Mouse (Mus musculus) intestine, embryonic 14.5 days (tissue): ENCODE measurements around the gene Zcchc7. TPM values are rescaled to one million over a fixed set of nuclear protein-coding genes. Genes with fewer than 3 reads are reported as not detected.

Source experiments
- ATAC-seq: fragments of 200-750 bp; cut with Nextera tagmentation; replicated peaks from 2 replicates; pipeline ENCODE4 v1.8.0; 2017; ENCODE audit warnings: low read depth, moderate number of reproducible peaks, moderate TSS enrichment, moderate library complexity; ENCODE audit not compliant: low FRiP score, low TSS enrichment
- DNase-seq: peaks from one replicate; pipeline ENCODE4 v3.0.0-alpha.2; 2018; ENCODE audit warnings: low spot score
- H3K27ac ChIP-seq: fragments of 300-500 bp; sonication (generic); 2 replicates; pipeline ENCODE4 v1.5.1; 2014; ENCODE audit warnings: low read depth, mild to moderate bottlenecking, control low read depth
- H3K27me3 ChIP-seq: fragments of 300-500 bp; sonication (generic); replicated peaks from 2 replicates; pipeline ENCODE4 v1.6.1; 2014; ENCODE audit warnings: low read length, control low read depth; ENCODE audit not compliant: control insufficient read depth, insufficient read depth
- H3K36me3 ChIP-seq: fragments of 300-500 bp; sonication (generic); 2 replicates; pipeline ENCODE4 v1.6.1; 2014; ENCODE audit warnings: low read length, control low read depth; ENCODE audit not compliant: control insufficient read depth, insufficient read depth
- H3K4me1 ChIP-seq: fragments of 300-500 bp; sonication (generic); replicated peaks from 2 replicates; pipeline ENCODE4 v1.6.1; 2014; ENCODE audit warnings: low read length, control low read depth, mixed read lengths; ENCODE audit not compliant: control insufficient read depth, insufficient read depth
- H3K4me2 ChIP-seq: fragments of 300-500 bp; sonication (generic); 2 replicates; pipeline ENCODE4 v1.6.1; 2014; ENCODE audit warnings: low read length
- H3K4me3 ChIP-seq: fragments of 300-500 bp; sonication (generic); 2 replicates; pipeline ENCODE4 v1.5.1; 2014; ENCODE audit warnings: low read depth, low read length, control low read depth, mixed read lengths
- H3K9ac ChIP-seq: fragments of 300-500 bp; sonication (generic); 2 replicates; pipeline ENCODE4 v1.6.1; 2014; ENCODE audit warnings: mild to moderate bottlenecking, low read length
- H3K9me3 ChIP-seq: fragments of 300-500 bp; sonication (generic); 2 replicates; pipeline ENCODE4 v1.6.1; 2016; ENCODE audit warnings: low read length, control low read depth; ENCODE audit not compliant: control insufficient read depth
- WGBS: fragments of 180-500 bp; shearing (Covaris S2); extraction: QIAGEN DNeasy Blood & Tissue Kit; methylation state at CpG from one replicate; pipeline ENCODE4 v1.1.7; 2014; 5-methylcytosine and 5-hydroxymethylcytosine counted together
- polyA plus RNA-seq: library from polyadenylated mRNA; unstranded; fragments of >200 nt; fragmentation: Nextera tagmentation; extraction: Ambion mirVana; gene quantifications from 2 replicates; pipeline ENCODE4 v1.2.1, GENCODE M21; 2014

The Zcchc7 gene
- 44.7 and 45.6 TPM in 2 replicates for polyA plus RNA-seq

DNA sequence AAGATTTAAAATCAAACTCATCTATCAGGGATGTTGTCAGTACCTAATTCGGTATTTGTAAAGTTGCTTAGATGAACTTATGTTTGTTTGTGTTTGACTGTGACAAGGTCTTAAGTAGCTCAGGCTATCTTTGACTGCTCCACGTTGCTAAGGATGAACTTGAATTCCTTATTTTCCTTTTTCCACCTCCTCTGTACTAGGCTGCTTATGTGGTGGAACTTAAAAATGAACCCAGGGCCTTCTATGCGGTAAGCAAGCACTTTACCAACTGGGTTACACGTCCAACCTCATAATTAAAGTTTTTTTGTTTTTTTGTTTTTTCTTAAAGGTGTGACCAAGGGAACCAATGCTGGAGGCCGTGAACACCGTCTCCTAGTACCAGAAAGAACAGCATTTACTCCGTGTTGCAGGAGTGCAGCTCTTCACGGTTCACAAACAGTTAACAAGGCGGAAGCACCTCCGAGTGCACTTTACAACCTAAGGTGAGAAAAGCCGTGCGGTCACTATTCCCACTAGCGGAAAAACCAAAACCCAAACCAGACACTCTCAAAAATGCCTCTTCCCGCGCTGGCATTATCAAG, at the start of gene Zcchc7:
Gene Zcchc7, plus strand, starts transcription at position 325 of the 581 bp plus-strand sequence.
- H3K9ac ChIP-seq: peak within 1 kb of the TSS; percentile 93
- peak within 1 kb of the TSS; percentile 85 for H3K4me2 ChIP-seq
- peak; percentile 89 for DNase-seq
- H3K27ac ChIP-seq: peak within 1 kb of the TSS; percentile 95
- no peaks in the 10 kb centered on the region for H3K9me3 ChIP-seq
- ATAC-seq: peak; percentile 58
- H3K4me1 ChIP-seq: peaks cover 5% of the 10 kb centered on the region; the same call in 1 of the 2 replicates
- peak within 1 kb of the TSS; percentile 92 for H3K4me3 ChIP-seq
- H3K27me3 ChIP-seq: no peaks in the 10 kb centered on the region
- 4% methylated on average over 15 of the region's 15 CpGs for WGBS
- H3K36me3 ChIP-seq: no peaks in the 10 kb centered on the region

DNA sequence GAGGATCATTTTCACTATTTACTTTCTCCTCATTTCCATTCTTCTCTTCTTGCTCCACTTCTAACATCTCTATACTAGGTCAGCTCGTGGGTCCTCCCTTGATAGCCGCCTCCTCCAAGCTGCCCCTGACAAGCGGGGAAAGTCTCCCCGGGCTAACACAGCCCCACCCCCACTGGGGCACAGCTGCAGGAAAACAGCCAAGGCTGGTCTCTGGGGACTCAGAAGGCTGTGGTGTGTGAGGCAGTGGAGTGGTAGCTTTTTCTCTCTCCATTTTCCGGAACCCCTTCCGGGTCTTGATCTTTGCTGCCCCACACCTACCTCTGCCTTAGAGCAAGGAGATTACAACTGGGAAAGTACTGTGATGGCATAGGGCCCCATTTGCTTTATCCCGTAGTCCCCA, 49.7 kb upstream of the Zcchc7 start:
- Histone ChIP-seq H3K27ac (no peak overlapping the region), H3K27me3 (peaks cover 99% of the 10 kb centered on the region), H3K4me1 (peaks cover 13% of the 10 kb centered on the region; the same call in 1 of the 2 replicates), H3K4me2 (no peak overlapping the region), H3K36me3 (no peaks in the 10 kb centered on the region), H3K9ac (no peak overlapping the region), H3K4me3 (no peak overlapping the region), H3K9me3 (no peaks in the 10 kb centered on the region)
- ATAC-seq (no peak), DNase-seq (no peak)
- 6% methylated on average over 7 of the region's 7 CpGs for WGBS

DNA sequence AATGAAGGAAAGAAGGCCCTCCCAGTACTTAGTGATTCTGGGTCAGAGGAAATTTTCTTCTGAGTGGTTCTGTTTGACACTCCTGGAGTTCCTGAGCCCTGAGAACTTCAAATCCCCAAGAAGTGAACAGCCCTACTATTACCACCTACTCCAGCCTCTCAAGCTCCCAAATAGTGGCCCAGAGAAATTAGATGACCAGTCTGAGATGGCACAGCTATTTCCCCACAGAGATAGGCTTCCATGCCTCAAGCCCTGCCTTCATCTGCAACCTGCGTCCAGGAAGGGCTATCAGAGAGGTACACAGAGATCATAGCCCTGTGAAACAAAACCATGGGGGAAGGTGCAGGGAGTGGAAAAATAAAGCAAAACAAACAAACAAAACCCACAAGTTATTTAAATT, 48.8 kb upstream of the Zcchc7 start:
- no peak overlapping the region for H3K27ac ChIP-seq
- WGBS: 21% methylated on average over 1 of the region's 1 CpGs
- ATAC-seq: no peak
- H3K4me1 ChIP-seq: peaks cover 14% of the 10 kb centered on the region; the same call in 1 of the 2 replicates
- H3K9me3 ChIP-seq: no peaks in the 10 kb centered on the region
- no peak for DNase-seq
- H3K27me3 ChIP-seq: peaks cover 99% of the 10 kb centered on the region
- no peak overlapping the region for H3K9ac ChIP-seq
- H3K36me3 ChIP-seq: no peaks in the 10 kb centered on the region
- H3K4me3 ChIP-seq: no peak overlapping the region
- H3K4me2 ChIP-seq: no peak overlapping the region

DNA sequence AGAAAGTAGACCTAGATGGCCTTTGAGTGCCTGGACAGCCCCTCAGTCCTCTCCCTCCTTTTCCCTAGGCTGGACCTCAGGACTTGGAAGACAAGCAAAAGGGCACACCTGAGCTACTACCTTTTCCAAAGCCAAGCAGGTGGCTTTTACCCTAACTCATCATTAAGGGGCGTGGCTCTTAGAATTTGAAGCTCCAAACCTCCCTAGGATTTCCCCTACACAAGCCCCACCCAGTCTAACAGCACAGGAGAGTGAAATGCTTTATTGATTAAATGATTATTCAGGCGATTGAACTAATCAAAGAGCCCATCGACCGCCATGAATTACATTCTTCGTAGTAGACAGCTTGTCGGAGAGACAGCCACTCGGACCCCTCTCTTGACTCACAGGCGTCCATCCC, 47.4 kb upstream of the Zcchc7 start:
- 40% methylated on average over 8 of the region's 8 CpGs for WGBS
- no peak overlapping the region for H3K27ac ChIP-seq
- peaks cover 99% of the 10 kb centered on the region for H3K27me3 ChIP-seq
- H3K4me3 ChIP-seq: no peak overlapping the region
- no peak overlapping the region for H3K4me2 ChIP-seq
- H3K36me3 ChIP-seq: no peaks in the 10 kb centered on the region
- H3K9me3 ChIP-seq: no peaks in the 10 kb centered on the region
- ATAC-seq (no peak), DNase-seq (no peak)
- no peak overlapping the region for H3K9ac ChIP-seq
- H3K4me1 ChIP-seq: peaks cover 13% of the 10 kb centered on the region; the same call in 1 of the 2 replicates

DNA sequence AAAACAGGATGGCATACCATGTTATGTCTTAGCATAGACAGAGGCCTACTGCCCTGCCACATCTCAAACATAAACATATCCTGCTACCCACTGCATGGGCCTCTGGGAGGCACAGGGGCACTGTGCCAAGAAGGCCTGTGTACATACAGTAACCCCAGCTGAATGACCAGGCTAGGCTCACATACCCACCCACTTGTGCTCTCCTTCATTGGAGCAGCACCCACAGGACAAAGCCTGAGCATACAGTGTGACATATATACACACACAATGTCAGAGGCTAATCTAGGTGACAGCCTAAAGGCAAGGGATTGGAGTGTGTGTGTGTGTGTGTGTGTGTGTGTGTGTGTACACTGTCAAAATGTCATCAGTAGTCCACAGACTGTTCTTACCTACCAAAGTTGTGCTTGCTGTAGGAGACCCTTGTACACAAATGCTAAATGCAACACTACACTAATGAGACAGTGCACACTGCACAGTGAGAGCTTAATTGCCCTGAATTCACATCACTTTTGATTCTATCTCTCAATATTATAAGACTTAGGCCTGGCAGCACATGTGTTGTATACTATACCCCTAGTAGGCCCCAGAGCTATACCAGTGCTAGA, 46.5 kb upstream of the Zcchc7 start:
- Histone ChIP-seq H3K9ac (no peak overlapping the region), H3K27ac (no peak overlapping the region), H3K27me3 (peaks cover 99% of the 10 kb centered on the region), H3K36me3 (no peaks in the 10 kb centered on the region), H3K4me2 (no peak overlapping the region), H3K4me3 (no peak overlapping the region), H3K4me1 (0 out of 2 replicates have a peak, but pooled peaks cover 6% of the 10 kb centered on the region), H3K9me3 (no peaks in the 10 kb centered on the region)
- DNase-seq (no peak), ATAC-seq (no peak)

DNA sequence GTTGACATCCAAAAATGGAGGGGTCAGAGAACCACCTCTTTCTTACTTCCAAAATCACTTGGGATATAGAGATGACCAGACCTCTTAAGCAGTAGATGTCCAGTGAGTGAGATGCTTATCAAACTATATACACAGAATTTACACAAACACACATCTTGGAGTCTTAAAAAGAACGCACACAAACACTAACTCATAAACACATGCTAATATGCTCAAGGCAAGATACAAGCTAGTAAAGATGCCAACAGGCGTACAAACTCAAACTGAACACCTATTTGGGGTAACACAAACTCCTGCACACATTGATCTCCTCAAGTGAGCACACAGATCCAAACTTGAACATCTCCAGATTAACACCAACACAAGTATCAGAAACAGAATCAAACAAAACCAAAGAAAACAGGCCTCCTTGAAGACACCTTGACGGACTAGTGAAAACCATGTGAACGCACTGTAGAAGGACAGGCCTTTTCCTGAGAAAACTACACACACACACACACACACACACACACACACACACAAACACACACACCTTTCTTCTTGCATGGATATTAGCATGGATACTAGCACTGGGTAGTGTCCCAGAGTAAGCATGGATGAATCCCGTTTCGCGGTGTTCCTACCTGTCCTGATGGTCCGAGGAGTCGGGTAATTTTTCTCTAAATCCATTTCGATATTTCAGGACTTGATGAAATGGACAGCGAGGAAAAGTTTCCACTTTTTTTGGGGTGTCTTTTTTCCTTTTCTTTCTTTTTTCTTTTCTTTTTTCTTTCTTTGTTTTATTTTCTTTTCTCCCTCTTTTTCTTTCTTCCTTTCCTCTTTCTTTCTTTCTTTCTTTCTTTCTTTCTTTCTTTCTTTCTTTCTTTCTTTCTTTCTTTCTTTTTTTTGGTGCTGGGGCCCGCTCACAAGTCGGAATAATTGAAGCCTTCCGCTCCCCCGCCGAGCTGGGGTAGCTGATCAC, 45.7 kb upstream of the Zcchc7 start, which contains the start of gene Pax5:
Gene Pax5, minus strand, starts transcription at position 748 of the 961 bp plus-strand sequence.
- H3K9ac ChIP-seq: no peak within 1 kb of the TSS
- H3K9me3 ChIP-seq: no peaks in the 10 kb centered on the region
- no peak within 1 kb of the TSS for H3K27ac ChIP-seq
- H3K4me3 ChIP-seq: no peak within 1 kb of the TSS
- 0 out of 2 replicates have a peak, but pooled peaks cover 6% of the 10 kb centered on the region for H3K4me1 ChIP-seq
- H3K27me3 ChIP-seq: peaks cover 100% of the 10 kb centered on the region
- H3K4me2 ChIP-seq: no peak within 1 kb of the TSS
- 25% methylated on average over 16 of the region's 16 CpGs for whole genome bisulfite sequencing
- no peak for DNase-seq
- H3K36me3 ChIP-seq: no peaks in the 10 kb centered on the region
- no peak for ATAC-seq

DNA sequence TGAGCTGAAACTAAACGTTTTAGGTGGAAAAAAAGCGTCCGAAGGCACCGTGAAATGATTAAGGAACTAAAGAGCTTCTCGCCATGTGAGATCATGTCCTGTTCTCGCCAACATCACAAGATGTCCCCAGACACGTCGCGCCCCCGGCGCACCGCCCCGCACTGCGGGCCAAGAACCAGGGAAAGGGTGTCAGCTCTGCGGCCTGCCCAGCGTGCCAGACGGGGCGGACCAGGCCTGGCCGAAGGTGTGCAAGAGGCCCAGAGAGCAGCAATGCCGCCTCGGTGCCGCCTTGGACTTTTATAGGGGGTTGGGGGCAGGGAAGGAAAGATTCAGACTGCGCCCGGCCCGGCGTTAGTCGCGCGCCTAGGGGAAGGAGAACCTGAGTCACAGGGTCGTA, 45.0 kb upstream of the Zcchc7 start:
- Histone ChIP-seq H3K9me3 (no peaks in the 10 kb centered on the region), H3K4me3 (no peak overlapping the region), H3K27me3 (peaks cover 100% of the 10 kb centered on the region), H3K4me1 (0 out of 2 replicates have a peak, but pooled peaks cover 6% of the 10 kb centered on the region), H3K36me3 (no peaks in the 10 kb centered on the region), H3K27ac (no peak overlapping the region), H3K4me2 (no peak overlapping the region), H3K9ac (no peak overlapping the region)
- ATAC-seq (no peak), DNase-seq (peak; percentile 63)
- under 1% methylated on average over 30 of the region's 30 CpGs for WGBS

DNA sequence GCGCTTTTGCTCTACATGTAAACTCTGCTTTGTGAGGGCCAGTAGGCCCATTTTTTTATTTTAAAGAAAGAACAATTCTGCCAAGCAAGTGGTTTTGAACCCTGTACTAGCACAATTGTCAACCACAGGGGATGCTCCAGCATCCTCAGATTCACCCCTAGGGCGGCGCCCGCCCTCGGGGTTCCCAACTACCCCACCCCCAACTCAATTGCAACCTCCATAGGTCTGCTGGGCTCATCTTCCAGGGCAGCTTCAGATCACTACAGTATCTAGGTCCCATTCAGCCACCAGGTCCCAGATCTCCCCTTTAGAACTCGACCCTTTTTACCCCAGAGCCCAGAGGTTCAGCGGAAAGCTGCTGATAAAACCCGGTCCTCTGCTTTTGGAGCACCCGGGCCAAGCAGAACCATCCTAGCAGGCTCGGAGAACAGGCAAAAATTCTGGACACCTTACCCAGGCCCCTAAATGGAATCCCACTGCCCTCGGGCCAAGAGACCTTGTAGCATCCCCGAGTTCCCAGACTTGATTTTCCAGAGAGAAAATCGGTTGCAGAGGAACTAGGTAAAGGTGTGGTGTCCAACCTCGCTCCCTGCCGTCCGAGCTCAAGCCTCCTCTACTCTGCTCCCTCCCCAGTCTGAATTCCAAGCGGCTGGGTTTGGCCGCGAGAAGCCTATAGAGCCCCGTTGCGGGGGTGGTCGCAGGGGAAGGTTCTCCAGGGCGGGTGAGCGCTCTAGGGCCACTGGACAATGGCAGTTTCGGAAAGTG, 44.4 kb upstream of the Zcchc7 start:
- peak; percentile 65 for DNase-seq
- no peak overlapping the region for H3K4me3 ChIP-seq
- 0 out of 2 replicates have a peak, but pooled peaks cover 6% of the 10 kb centered on the region for H3K4me1 ChIP-seq
- no peak overlapping the region for H3K4me2 ChIP-seq
- H3K36me3 ChIP-seq: no peaks in the 10 kb centered on the region
- H3K27me3 ChIP-seq: peaks cover 98% of the 10 kb centered on the region
- 2% methylated on average over 25 of the region's 25 CpGs for WGBS
- no peak overlapping the region for H3K9ac ChIP-seq
- ATAC-seq: no peak
- H3K9me3 ChIP-seq: no peaks in the 10 kb centered on the region
- H3K27ac ChIP-seq: no peak overlapping the region
